Mouse (Mus musculus) thymus, postnatal 25 days (tissue): ENCODE results near the gene Plp1.

ENCODE experiments used
- DNase-seq: peaks from one replicate; pipeline ENCODE4 v3.0.0; 2022

Plp1 gene

GRCm38 (mm10) chrX:136822371-136822770 lies at the start of gene Plp1:
Gene Plp1, plus strand, starts transcription at chrX:136822671.
- DNase-seq, result no peak

DNA sequence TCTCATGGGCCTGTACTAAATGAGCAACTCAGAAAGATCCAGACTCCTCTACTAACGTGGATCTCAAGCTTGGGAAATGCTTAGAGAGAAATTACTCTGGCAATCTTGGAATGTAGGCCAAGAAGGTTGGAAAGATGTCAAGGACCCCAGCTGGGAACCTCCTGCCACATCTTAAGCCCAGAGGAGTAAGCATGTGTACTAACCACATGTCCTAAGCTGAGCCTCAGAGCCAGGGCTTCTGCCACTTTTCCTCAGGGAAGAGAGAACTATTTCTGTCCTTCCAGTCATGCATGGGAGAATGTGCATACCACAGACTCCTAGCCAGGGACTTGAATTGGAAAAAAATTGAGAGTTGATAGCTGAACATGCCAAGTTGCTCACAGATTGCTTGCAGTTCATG lies 49.4 kb upstream of the Plp1 start:
- no peak for DNase-seq

GRCm38 (mm10) chrX:136778046-136778445 lies 44.4 kb upstream of the Plp1 start:
- DNase-seq, result no peak

- DNase-seq, result no peak
Observed at GRCm38 (mm10) chrX:136779262-136779661, 43.2 kb upstream of the Plp1 start.

- DNase-seq, result no peak
Observed at GRCm38 (mm10) chrX:136780041-136780440, 42.4 kb upstream of the Plp1 start, which contains the start of gene Glra4. Gene Glra4, minus strand, starts transcription at chrX:136780141.

- no peak for DNase-seq
Observed at GRCm38 (mm10) chrX:136789446-136789845, 33.0 kb upstream of the Plp1 start.

- no peak for DNase-seq
Observed at GRCm38 (mm10) chrX:136797223-136797622, 25.2 kb upstream of the Plp1 start.

DNA sequence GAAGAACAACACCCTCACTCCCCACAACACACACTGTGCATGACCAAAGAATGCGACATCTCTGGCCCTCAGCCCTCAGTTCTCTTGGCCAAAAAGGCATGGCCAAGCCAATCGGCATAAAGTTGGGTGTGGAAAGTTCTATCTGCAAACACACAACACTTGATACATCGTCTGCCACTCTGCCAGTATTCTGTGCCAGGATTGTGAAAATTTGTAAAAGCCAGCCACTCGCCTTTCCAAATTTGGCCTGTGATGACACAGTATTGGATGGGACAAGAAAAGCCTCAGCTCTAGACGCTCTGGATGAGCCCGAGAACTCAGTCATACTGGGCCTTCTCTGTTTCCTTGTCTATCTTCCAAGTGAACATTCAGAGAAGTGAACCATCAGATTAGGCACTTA lies 2.7 kb upstream of the Plp1 start:
- DNase-seq, result no peak

DNA sequence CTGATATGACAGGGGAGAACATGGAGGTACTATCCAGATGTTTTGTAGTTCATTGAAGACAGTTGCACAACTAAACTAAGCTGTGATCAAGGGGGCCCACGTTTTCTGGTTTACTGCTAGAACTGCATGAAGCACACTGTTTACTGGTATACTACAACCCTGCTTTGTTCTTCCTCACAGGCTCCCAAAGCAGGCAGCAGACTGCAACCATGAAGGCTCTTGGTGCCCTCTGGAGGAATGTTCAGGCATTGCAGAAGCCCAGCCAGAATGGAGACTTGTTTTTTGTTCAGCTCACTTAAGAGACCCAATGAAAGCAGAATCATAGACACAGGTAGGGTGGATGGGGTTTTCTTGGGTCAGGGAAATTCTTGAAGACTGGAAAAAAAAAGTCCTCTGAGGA lies 2.2 kb upstream of the Plp1 start:
- DNase-seq, result peak; percentile 71

DNA sequence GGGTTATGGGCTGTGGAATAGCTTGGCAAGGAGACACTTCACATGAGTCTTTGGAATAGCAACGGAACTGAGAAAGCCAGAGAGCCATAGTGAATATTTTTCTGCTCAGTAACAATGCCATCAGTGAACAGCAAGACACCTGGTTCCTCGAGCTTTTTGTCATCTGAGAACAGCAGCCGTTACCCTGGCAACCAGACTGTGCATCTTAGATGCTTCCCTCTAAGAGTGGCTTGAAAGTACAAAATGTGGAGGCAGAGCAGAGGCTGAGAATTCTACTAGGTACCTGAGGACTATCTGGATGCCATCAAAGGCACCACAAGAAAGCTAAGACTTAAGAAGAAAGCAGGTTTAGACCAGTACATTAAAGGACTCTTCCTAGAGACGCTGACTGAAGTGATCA lies 2.5 kb downstream of the Plp1 start:
- no peak for DNase-seq

- DNase-seq, result no peak
Observed at GRCm38 (mm10) chrX:136828610-136829009, 6.1 kb downstream of the Plp1 start.

DNA sequence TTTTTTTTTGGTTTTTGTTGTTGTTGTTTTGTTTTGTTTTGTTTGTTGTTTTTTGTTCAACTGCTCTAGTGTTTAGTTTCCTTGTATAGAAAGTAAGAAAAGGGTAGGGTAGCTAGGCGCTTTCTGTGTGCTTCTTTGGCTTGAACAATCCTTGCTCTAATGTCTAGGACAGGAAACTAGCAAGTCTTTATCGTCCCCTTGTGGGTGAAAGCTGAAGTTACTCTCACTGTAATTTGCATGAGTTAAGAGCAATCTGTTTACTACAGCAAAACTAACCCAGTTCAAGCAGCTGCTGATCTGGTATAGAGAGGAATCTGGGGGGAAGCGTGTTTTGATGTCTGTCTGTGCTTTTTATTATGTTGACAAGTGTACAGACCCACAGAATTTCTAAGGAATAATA lies 27.8 kb downstream of the Plp1 start:
- DNase-seq, result no peak

DNA sequence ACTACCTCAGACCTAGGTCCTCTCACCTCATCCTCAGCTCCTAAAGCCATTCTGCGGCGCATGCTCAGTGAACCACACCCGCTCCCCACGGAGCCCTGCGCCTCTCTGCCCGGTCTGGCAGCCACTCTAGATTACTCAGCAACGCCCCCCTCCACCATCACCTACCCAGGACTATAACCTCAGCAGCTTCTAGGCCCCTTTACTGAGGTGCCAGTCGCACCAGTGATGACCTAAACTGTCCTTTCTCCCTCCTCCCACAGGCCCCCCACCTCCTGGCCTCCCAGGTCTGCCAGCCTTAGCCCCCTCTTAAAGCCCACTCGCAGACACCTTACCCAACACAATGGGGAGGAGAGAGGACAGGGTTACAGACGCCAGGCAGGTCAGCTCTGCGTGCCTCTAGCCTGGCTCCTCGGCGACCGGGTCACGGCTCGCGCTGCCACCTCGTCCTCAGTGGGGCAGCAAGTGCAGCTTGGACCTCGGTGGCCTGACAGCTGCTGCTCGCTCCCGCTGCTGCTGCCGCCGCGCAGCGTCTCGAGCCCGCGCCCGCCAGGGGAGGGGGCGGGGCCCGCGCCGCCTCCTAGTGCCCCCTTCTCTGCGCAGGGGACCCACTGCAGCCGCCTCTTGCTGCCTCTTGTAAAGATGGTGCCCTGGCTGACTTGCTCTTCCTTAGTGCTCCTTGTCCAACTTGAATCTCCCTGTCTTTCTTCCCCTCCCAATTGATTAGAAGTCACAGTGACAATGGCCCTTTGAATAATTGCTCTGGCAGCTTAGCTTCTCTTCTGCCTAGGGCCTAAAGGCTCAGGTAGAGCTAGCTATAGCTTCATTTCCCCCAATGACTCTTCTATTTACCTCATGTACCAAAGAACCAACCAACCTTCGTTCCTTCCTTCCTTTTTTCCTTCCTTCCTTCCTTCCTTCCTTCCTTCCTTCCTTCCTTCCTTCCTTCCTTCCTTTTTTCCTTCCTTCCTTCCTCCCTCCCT lies 45.9 kb downstream of the Plp1 start, which contains the start of gene Rab9b:
Gene Rab9b, minus strand, starts transcription at position 695 of the 980 bp plus-strand sequence.
- DNase-seq, result no peak
